Mouse (Mus musculus) heart, adult 18-20 months (tissue): ENCODE data around the gene Btbd35f21. TPM values are rescaled to one million over a fixed set of nuclear protein-coding genes. Genes with fewer than 3 reads are reported as not detected.
"Not testable (repeated sequence)": the region's sequence is repeated elsewhere in the genome, so short reads cannot be mapped to it uniquely, and the experiment has no call there.

Source experiments
- DNase-seq, 2 experiments: peaks; one replicate each; pipeline ENCODE4 v3.0.0; 2021 to 2022; ENCODE audit warnings: mixed read lengths in 1 of 2
- long read RNA-seq, 2 experiments: library from polyadenylated mRNA; stranded (forward); transcript quantifications; one replicate each; pipeline ENCODE4 v2.0.0; 2021
- total RNA-seq, 2 experiments: library from RNA; stranded (reverse); gene quantifications; 2 replicates each; pipeline ENCODE4 v1.2.3; 2021

Btbd35f21 gene
- not detected for total RNA-seq
- long read RNA-seq, experiment 1, result 0 reads
- long read RNA-seq, experiment 2, result 0 reads

DNA sequence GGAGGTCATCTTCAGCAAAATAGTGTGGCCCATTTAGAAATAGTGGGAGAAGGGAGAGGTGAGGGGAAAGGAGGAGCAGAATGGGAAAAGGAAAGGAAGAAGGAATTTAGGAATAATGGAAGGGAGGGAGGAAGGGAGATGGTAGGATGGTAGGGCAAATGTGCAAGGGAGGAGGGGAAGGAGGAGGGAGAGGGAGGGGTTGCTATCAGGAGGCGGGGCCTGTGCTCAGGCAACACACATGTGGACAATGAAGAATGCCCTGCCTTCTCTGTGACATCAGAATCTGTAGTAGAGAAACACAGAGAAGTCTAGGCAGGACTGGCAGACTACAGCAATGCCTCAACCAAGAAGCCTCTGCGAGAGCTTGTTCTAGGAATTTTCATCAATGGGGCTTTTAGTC lies at the start of gene Btbd35f21:
TSS of gene Btbd35f21 (plus strand) at position 301 of the 400 bp plus-strand sequence.
- DNase-seq, result not testable (repeated sequence)

Other genes starting within 250 kb of the Btbd35f21 start
- gene Btbd35f1, start 166.1 kb upstream of the Btbd35f21 start, total RNA-seq, result not detected
- not detected for gene Gm5926, start 75.4 kb upstream of the Btbd35f21 start, total RNA-seq
- gene Btbd35f30, start 168.5 kb downstream of the Btbd35f21 start, total RNA-seq, result not detected
- not detected for gene Gm21789, start 215.7 kb downstream of the Btbd35f21 start, total RNA-seq
- not detected for gene Btbd35f5, start 247.8 kb downstream of the Btbd35f21 start, total RNA-seq